Mouse (Mus musculus) kidney, embryonic 16.5 days (tissue): Measurements from ENCODE around the gene Arhgap25. TPM values are rescaled to one million over a fixed set of nuclear protein-coding genes. Genes with fewer than 3 reads are reported as not detected.

Experiments used
- ATAC-seq: fragments of 200-750 bp; cut with Nextera tagmentation; 2 replicates; pipeline ENCODE4 v1.8.0; 2017; ENCODE audit warnings: moderate TSS enrichment; ENCODE audit not compliant: low FRiP score, low TSS enrichment
- H3K27ac ChIP-seq: fragments of 300-500 bp; sonication (generic); 2 replicates; pipeline ENCODE4 v1.5.1; 2014; ENCODE audit warnings: low read length
- H3K27me3 ChIP-seq: fragments of 300-500 bp; sonication (generic); 2 replicates; pipeline ENCODE4 v1.6.1; 2014; ENCODE audit warnings: low read length, control low read depth, mixed read lengths; ENCODE audit not compliant: insufficient read depth
- H3K36me3 ChIP-seq: fragments of 300-500 bp; sonication (generic); 2 replicates; pipeline ENCODE4 v1.6.1; 2014; ENCODE audit warnings: low read length, control low read depth, mixed read lengths; ENCODE audit not compliant: insufficient read depth
- H3K4me1 ChIP-seq: fragments of 300-500 bp; sonication (generic); 2 replicates; pipeline ENCODE4 v1.6.1; 2014; ENCODE audit warnings: low read length, control low read depth, mixed read lengths; ENCODE audit not compliant: insufficient read depth
- H3K4me2 ChIP-seq: fragments of 300-500 bp; sonication (generic); replicated peaks from 2 replicates; pipeline ENCODE4 v1.6.1; 2014; ENCODE audit warnings: low read depth, low read length
- H3K4me3 ChIP-seq: fragments of 300-500 bp; sonication (generic); 2 replicates; pipeline ENCODE4 v1.5.1; 2014; ENCODE audit warnings: mild to moderate bottlenecking, low read length
- H3K9ac ChIP-seq: fragments of 300-500 bp; sonication (generic); replicated peaks from 2 replicates; pipeline ENCODE4 v1.6.1; 2014; ENCODE audit warnings: low read length
- H3K9me3 ChIP-seq: fragments of 300-500 bp; sonication (generic); 2 replicates; pipeline ENCODE4 v1.6.1; 2016; ENCODE audit warnings: low read length, control low read depth
- WGBS: fragments of 180-500 bp; shearing (Covaris S2); extraction: QIAGEN DNeasy Blood & Tissue Kit; methylation state at CpG from one replicate; pipeline ENCODE4 v1.1.7; 2014; 5-methylcytosine and 5-hydroxymethylcytosine counted together
- polyA plus RNA-seq: library from polyadenylated mRNA; unstranded; fragments of >200 nt; fragmentation: Nextera tagmentation; extraction: Ambion mirVana; gene quantifications from 2 replicates; pipeline ENCODE4 v1.2.1, GENCODE M21; 2015

Arhgap25 gene
- polyA plus RNA-seq, 1 experiment from 2014 or later: 6.3 TPM

DNA sequence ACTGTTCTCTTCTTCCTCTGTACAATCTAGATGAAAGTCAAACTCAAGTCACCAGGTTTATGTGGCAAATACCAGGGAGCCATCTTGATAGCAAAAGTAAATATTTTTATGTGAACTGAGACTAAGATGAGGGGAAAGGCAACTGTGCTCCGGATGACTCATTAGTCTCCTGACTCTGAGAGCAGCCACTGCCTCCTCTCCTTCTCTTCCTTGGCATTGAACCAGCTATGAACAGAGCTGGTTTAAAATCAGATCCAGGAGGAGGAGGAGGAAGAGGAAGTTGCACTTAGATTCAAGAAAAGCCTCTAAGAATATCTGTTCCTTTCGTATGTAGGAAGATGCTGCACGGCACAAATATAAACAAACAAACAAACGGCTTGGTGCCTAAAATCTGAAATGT, 22.1 kb downstream of the Arhgap25 start:
- Histone ChIP-seq H3K9me3 (no peaks in the 10 kb centered on the region), H3K4me1 (peaks cover 3% of the 10 kb centered on the region; the same call in 1 of the 2 replicates), H3K27ac (no peak overlapping the region), H3K9ac (no peak overlapping the region), H3K36me3 (no peaks in the 10 kb centered on the region), H3K4me2 (no peak overlapping the region), H3K4me3 (no peak overlapping the region), H3K27me3 (no peaks in the 10 kb centered on the region)
- WGBS: 60% methylated on average over 4 of the region's 4 CpGs
- ATAC-seq: no peak

DNA sequence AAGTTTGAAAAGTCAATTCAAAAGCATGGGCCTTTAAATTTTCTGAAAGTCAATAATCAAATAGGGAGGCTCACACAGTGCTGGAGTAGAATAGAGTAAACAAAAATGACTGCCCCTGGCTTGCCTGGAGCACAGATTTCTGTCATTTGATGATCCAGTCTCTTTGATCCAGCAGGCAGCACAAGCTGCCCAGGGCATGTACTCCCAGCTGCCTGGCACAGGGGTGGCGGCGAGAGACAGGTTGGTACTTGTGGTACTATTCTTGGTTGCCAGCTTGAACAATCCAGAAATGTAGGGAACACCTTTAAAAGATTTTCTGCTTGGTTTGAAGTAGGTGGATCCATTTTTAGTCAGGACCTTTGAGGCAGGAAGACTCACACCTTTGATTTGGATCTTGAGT, 23.3 kb downstream of the Arhgap25 start:
- Histone ChIP-seq H3K4me2 (no peak overlapping the region), H3K27me3 (no peaks in the 10 kb centered on the region), H3K4me3 (no peak overlapping the region), H3K9ac (no peak overlapping the region), H3K4me1 (no peaks in the 10 kb centered on the region), H3K27ac (no peak overlapping the region), H3K9me3 (no peaks in the 10 kb centered on the region), H3K36me3 (no peaks in the 10 kb centered on the region)
- 75% methylated on average over 2 of the region's 2 CpGs for WGBS
- no peak for ATAC-seq

DNA sequence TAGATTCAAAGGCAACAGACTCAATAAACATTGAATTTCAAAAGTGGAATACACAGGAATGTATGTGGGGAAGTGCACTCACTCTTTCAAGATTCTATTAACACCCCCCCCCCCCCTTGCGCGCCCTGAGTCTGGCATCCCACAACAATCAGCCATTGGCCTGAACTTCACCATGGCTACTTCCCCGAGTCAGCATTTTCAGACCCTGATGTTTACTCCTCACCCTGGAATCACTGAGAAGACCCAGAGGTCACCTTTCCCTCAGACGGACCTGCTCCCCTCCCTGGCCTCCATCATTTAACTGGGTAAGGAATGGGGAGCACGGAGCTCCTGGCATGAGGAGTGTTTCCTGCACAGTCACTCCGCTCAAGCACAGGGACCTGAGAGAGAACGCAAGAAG, 28.2 kb downstream of the Arhgap25 start:
- Histone ChIP-seq H3K4me2 (no peak overlapping the region), H3K27ac (no peak overlapping the region), H3K9me3 (no peaks in the 10 kb centered on the region), H3K4me3 (no peak overlapping the region), H3K36me3 (no peaks in the 10 kb centered on the region), H3K9ac (no peak overlapping the region), H3K4me1 (no peaks in the 10 kb centered on the region), H3K27me3 (no peaks in the 10 kb centered on the region)
- 82% methylated on average over 7 of the region's 7 CpGs for WGBS
- ATAC-seq: no peak

DNA sequence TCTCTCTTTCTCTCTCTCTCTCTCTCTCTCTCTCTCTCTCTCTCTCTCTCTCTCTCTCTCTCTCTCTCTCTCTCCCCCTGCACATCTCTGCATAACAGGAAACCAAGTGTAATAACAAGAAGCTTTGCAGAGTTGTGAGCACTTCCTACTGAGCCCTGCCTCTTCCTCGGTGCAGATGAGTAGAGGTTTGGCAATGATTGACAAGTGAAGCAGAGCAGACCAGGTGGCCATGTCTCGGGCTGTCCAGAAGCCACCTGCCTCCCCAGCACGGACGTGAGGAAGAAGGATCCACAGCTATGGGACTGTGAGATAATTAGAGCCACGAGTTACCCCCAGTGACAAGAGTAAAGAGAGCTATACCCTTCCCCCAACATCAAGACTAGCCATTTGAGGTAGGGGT, 29.1 kb downstream of the Arhgap25 start:
- no peaks in the 10 kb centered on the region for H3K9me3 ChIP-seq
- H3K36me3 ChIP-seq: no peaks in the 10 kb centered on the region
- 64% methylated on average over 5 of the region's 5 CpGs for WGBS
- no peaks in the 10 kb centered on the region for H3K27me3 ChIP-seq
- H3K4me2 ChIP-seq: no peak overlapping the region
- 0 out of 2 replicates have a peak, but pooled peaks have one; percentile 27 for ATAC-seq
- H3K4me3 ChIP-seq: no peak overlapping the region
- no peak overlapping the region for H3K27ac ChIP-seq
- H3K4me1 ChIP-seq: no peaks in the 10 kb centered on the region
- H3K9ac ChIP-seq: no peak overlapping the region

DNA sequence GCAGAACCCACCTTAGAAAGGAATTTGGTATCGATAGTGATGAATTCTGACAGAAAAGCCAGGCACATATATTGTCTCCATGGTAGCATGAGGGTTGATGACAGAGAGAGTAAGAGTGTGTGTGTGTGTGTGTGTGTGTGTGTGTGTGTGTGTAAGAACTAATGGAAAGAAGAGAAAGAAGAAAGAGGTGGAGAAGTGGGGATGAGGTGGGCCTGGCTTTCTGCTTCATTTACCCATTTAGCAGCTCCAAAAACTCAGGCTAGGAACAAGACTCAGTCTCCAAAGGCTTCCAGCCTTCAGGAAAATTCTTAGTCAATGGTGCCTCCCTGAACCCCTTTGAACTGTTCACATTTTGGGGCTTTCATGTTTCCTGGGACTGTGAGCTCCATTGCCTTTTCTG, 29.5 kb downstream of the Arhgap25 start:
- WGBS: 94% methylated on average over 1 of the region's 1 CpGs
- H3K9ac ChIP-seq: no peak overlapping the region
- H3K27ac ChIP-seq: no peak overlapping the region
- H3K4me2 ChIP-seq: no peak overlapping the region
- no peaks in the 10 kb centered on the region for H3K36me3 ChIP-seq
- no peaks in the 10 kb centered on the region for H3K9me3 ChIP-seq
- H3K27me3 ChIP-seq: no peaks in the 10 kb centered on the region
- no peak overlapping the region for H3K4me3 ChIP-seq
- no peak for ATAC-seq
- H3K4me1 ChIP-seq: no peaks in the 10 kb centered on the region

DNA sequence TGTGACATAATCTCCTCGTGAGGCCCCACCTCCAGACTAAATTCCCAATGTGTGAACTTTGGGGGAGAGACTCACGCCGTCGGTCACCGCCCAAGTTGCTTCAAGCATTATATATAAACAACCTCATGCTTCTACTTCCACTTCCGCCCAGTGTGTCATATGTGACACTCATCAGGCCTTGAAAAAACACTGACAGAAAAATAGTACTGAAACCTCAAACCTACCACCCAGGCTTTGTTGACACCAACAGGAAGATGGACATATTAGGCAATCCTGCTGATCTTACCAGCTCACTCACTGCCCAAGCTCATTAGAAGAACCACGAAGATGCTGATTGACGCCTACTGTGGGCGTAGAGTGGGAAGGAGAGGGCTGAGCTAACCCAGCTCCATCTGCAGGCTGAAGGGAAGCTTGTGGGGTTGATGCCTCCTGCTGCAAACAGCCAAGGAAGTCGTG, 30.2 kb downstream of the Arhgap25 start:
- no peak for ATAC-seq
- Histone ChIP-seq H3K27ac (no peak overlapping the region), H3K27me3 (no peaks in the 10 kb centered on the region), H3K9me3 (no peaks in the 10 kb centered on the region), H3K4me3 (no peak overlapping the region), H3K4me2 (no peak overlapping the region), H3K4me1 (no peaks in the 10 kb centered on the region), H3K9ac (no peak overlapping the region), H3K36me3 (no peaks in the 10 kb centered on the region)
- 67% methylated on average over 10 of the region's 10 CpGs for WGBS

DNA sequence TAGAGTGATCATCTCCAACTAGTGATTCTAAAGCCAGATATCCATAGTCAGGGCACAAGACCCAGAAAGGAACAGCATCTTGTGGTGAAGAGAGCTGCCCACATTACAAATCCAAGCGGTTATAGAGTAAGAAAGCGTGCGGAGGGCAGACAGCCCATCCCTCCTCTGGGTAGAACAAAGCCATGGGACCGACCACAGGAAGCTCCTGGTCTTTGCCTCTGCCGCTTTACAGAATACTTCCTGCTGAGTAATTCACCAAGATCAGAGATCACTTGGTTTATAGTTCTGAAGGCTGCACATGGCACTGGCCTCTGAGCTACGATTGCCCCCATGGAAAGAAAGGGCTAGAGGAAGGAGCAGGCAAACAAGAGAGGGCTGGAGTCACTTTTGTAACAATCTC, 30.6 kb downstream of the Arhgap25 start:
- Histone ChIP-seq H3K27me3 (no peaks in the 10 kb centered on the region), H3K4me1 (no peaks in the 10 kb centered on the region), H3K9ac (no peak overlapping the region), H3K27ac (no peak overlapping the region), H3K4me3 (no peak overlapping the region), H3K4me2 (no peak overlapping the region), H3K36me3 (no peaks in the 10 kb centered on the region), H3K9me3 (no peaks in the 10 kb centered on the region)
- no peak for ATAC-seq
- WGBS: 60% methylated on average over 6 of the region's 6 CpGs

DNA sequence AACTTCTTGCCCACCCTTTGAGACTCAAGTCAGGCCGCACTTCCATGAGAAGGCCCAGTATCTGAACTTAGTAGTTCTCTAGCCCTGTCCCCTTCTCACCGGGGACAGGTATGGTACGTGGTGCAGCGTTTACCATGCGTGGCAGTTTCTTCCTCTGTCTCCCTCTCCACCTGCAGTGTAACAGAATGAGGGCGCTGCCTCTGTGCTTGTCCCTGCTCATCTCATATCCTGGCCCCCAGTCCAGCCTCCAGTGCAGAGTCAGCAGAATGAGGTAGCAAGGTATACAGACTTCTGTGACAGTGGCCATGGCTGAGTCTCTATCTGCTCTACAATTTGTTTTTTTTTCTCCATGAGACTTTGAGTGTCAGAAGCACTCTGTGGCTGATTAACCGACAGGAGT, 32.4 kb downstream of the Arhgap25 start:
- Histone ChIP-seq H3K27me3 (no peaks in the 10 kb centered on the region), H3K9ac (no peak overlapping the region), H3K27ac (no peak overlapping the region), H3K4me1 (no peaks in the 10 kb centered on the region), H3K9me3 (no peaks in the 10 kb centered on the region), H3K36me3 (no peaks in the 10 kb centered on the region), H3K4me3 (no peak overlapping the region), H3K4me2 (no peak overlapping the region)
- ATAC-seq: no peak
- WGBS: 82% methylated on average over 7 of the region's 7 CpGs

DNA sequence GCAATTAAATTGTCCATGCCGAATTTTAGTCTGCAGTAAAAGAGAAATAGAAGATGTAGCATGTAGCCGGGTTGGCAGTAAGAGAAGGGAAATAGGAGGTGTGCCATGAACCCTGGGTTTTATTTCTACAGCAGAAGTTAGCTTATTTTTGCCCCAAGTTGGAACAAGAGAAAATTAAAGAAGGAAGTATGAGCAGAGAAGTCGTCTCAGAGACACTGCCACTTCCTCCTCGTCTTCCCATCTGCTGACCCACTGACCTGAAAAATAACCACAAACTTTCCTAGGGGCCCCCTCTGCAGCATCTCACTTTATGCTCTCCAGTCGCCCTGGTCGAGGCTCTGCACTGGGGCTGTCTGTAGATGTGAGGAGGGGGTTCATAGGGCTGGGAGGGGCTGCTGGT, 33.3 kb downstream of the Arhgap25 start:
- H3K27me3 ChIP-seq: no peaks in the 10 kb centered on the region
- no peak overlapping the region for H3K4me2 ChIP-seq
- H3K9ac ChIP-seq: no peak overlapping the region
- no peak overlapping the region for H3K27ac ChIP-seq
- no peaks in the 10 kb centered on the region for H3K36me3 ChIP-seq
- ATAC-seq: no peak
- H3K9me3 ChIP-seq: no peaks in the 10 kb centered on the region
- 42% methylated on average over 6 of the region's 6 CpGs for WGBS
- no peak overlapping the region for H3K4me3 ChIP-seq
- H3K4me1 ChIP-seq: no peaks in the 10 kb centered on the region

DNA sequence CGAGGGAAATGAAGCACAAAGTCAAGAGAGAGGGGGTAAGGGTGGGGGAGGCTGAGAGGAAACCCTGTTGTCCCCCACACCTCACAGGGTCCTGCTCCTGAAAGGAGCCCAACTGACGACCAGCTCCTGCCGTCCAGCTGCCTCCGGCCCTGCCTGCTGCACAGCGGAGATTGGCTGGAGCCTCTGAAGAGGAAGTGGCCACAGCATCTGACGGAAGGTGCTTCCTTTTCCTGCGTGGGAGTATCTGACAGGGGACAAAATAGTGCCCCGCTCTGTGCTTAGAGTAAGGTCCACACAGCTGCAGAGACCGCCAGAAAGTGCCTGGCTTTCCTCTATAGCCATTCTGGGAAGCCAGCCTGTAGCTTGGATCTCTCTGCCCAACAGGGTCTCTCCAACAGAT, 36.9 kb downstream of the Arhgap25 start:
- whole genome bisulfite sequencing: 35% methylated on average over 9 of the region's 9 CpGs
- Histone ChIP-seq H3K4me2 (peak overlapping the region; percentile 35), H3K9ac (peak overlapping the region; percentile 30; the same call in 1 of the 2 replicates), H3K4me3 (peak overlapping the region; percentile 36), H3K36me3 (no peaks in the 10 kb centered on the region), H3K27me3 (no peaks in the 10 kb centered on the region), H3K9me3 (no peaks in the 10 kb centered on the region), H3K4me1 (no peaks in the 10 kb centered on the region), H3K27ac (peak overlapping the region; percentile 54; the same call in 1 of the 2 replicates)
- peak; percentile 65; the same call in 1 of the 2 replicates for ATAC-seq
